Mouse (Mus musculus) olfactory bulb, adult 2 months (tissue): ENCODE results near the gene Fam168a.

Experiments used
- CTCF ChIP-seq: fragments of 200-500 bp; IDR thresholded peaks from 2 replicates; pipeline ENCODE4 v1.5.1; 2012; ENCODE audit warnings: low read depth, mild to moderate bottlenecking, low read length, moderate library complexity; ENCODE audit not compliant: insufficient read depth
- POLR2A ChIP-seq: fragments of 200-500 bp; IDR thresholded peaks from 2 replicates; pipeline ENCODE4 v1.6.1; 2012; ENCODE audit warnings: mild to moderate bottlenecking, low read depth, low read length, moderate library complexity; ENCODE audit not compliant: insufficient read depth

GRCm38 (mm10) chr7:100835711-100836110 is 129.3 kb downstream of the Fam168a start:
- TF ChIP-seq CTCF, result no peak
- no peak for TF ChIP-seq POLR2A
